Mouse (Mus musculus) liver, adult 2 months (tissue): ENCODE data around the gene Grm7.

Experiments
- CTCF ChIP-seq: fragments of 200-500 bp; IDR thresholded peaks from 2 replicates; pipeline ENCODE4 v1.5.1; 2011; ENCODE audit warnings: low read depth, low read length, control low read depth
- POLR2A ChIP-seq: fragments of 200-500 bp; IDR thresholded peaks from 2 replicates; pipeline ENCODE4 v1.6.1; 2011; ENCODE audit warnings: low read length, control low read depth; ENCODE audit not compliant: insufficient read depth; ENCODE audit errors: extremely low read depth

DNA sequence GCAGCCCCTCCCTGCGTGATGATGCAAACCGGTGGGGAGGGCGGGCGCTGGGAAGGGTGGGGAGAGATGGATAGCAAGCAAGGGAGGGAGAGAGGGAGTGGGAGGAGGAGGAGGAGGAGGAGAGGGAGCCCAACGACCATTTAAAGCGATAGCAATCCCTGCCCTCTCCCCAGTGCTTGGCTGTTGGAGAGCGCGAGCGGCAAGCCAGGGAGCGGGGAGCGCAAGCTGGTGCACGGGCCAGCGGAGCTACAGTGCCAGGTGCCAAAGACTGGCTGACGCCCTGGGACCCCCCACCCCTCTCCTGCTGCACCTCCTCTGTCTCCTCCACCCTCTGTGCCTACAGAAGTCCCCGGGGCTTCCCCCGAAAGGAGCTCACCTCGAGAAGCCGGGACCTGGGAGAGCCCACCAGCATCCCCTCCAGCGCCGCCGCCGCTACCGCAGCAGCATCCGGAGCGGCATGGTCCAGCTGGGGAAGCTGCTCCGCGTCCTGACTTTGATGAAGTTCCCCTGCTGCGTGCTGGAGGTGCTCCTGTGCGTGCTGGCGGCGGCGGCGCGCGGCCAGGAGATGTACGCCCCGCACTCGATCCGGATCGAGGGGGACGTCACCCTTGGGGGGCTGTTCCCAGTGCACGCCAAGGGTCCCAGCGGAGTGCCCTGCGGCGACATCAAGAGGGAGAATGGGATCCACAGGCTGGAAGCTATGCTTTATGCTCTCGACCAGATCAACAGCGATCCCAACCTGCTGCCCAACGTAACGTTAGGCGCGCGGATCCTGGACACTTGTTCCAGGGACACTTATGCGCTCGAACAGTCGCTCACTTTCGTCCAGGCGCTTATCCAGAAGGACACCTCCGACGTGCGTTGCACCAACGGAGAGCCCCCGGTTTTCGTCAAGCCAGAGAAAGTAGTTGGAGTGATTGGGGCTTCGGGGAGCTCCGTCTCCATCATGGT, at the start of gene Grm7:
- TF ChIP-seq CTCF (no peak), POLR2A (no peak)
